Mouse (Mus musculus) pancreas, adult 10 weeks (tissue): ENCODE data around the gene Dnhd1. TPM values are rescaled to one million over a fixed set of nuclear protein-coding genes. Genes with fewer than 3 reads are reported as not detected.

Experiments used
- polyA plus RNA-seq: library from polyadenylated mRNA; stranded (reverse); fragments of 350-450 nt; fragmentation: Illumina TruSeq; extraction: RNeasy Lipid Tissue Mini Kit (QIAGEN cat#74804); gene quantifications from one replicate; pipeline ENCODE4 v1.2.3, GENCODE M21; 2015; ENCODE audit warnings: low read depth, low replicate concordance; ENCODE audit not compliant: insufficient read depth

Dnhd1 gene
- 3.7 TPM for polyA plus RNA-seq

DNA sequence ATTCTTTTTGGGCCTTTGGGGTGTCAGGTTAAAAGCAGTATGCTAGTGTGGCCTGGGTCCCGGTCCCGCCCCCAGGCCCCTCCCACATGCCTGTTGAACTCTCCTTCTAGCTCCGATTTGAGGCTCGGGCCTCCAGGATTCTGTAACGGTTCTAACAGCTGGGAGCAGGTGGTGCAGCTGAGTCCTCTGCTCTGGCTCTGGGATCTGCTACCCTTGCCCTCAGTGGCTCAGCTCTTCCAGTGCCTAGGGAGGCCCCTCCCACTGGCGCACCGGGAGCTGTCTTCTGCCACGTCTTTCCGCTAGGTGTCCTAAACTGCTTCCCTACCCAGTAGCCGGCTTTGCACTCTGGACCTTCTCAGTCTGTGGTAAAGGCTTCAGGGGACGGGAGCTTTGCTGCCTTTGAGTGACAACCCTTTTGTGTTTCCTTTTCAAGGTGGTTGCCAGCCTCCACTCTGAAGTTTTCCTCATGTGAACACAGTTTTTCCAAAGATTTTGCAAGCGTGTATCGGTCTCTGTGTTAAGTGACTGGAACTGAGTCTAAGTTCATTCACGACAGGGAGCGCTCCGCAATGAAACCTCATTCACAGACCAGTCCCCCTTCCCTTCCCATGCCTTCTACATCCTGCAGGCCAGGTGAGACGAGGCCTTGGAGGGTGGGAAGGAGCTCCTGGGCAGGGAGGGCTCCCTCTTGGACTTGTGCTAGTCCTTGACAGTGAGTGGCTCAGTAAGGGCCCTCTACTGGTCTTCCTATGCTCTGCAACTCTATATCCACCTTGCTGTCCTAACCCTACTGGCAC lies at the start of gene Dnhd1:
Gene Dnhd1 (plus strand): TSS at position 189 of the 797 bp plus-strand sequence.

DNA sequence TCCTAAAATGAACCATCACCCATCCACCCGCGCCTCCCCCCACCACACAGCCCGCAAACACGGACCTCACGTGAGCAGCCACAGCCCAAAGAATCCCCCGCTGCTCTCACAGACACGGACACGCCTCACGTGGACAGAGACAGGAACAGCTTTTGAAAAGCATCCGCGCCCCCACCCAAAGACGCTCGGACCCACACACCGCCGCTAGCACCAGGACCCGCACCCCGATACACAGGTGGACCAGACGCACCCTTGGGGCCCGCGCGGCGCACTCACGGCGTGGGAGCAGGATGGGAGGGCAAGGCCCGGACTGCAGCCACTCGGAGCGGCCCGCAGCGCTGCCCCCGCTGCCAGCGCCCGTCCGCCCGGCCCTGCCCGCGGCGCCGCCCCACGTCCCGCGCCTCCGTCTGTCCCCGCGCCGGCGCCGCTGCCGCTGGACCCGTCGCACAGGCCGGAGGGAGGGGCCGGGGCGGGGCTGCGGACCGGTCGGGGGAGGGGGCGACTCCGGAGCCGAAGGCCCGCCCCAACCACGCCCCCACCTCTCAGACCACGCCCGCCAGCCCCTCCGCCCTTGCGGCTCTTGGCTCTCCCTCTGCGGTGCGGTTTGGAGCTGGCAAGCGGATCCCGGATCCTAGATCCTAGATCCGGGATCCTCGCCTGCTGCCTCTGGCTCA lies 17.4 kb upstream of the Dnhd1 start, which contains the start of gene Trim3:
Gene Trim3 (minus strand): TSS at position 445 of the 674 bp plus-strand sequence.

DNA sequence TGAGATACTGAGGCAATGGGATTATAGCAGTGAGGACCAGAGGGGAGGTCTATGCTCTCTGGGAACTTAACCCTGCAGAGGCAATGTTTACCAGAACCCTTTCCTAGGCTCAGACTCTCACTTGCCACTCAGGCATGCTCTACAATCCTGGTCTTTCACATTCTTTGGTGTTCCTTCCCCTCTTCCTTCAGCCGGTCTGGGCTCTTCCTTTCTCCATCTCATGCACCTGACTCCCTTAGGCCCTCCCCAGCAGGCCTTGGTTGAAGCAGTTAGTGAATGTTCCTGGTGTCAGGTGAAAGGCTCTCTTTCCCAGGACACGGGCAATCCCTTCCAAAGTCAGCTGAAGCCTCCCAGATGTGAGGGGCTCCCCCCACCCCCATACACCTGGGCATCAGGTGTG lies 10.9 kb upstream of the Dnhd1 start, which contains the start of gene Timm10b:
Gene Timm10b (plus strand): TSS at position 301 of the 400 bp plus-strand sequence.

DNA sequence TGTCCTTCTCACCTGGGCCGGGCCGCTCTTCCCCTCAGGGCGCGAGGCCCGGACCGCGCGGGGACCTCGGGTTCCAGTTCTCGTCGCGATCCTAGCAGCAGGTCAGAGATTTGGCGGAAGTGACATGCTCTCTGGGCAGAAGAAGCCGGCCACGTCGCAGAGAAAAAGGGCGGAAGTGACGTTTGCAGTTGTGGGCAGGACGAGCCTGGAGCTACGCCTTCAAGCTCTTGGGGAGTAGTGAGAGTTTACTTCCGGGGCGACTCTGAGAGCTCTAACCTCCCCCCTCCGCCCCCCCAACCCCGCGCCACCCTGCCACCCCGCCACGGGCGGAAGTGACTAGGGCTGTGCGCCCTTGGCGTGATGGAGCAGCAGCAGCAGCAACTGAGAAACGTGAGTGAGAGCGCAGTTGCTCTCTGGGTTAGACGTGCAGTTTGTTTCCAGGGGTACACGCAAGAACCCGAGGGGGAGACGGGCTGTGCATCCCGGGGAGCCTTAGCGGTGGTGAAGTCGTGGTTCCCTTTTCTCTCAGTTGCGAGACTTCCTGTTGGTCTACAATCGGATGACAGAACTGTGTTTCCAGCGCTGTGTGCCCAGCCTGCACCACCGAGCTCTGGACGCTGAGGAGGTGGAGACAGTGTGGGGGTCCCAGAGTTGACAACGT lies 10.3 kb upstream of the Dnhd1 start, which contains the start of the genes Arfip2 and Gm45799:
Gene Arfip2 (minus strand): TSS at position 184 of the 661 bp plus-strand sequence.
Gene Gm45799 (plus strand): TSS at position 320 of the 661 bp plus-strand sequence.

DNA sequence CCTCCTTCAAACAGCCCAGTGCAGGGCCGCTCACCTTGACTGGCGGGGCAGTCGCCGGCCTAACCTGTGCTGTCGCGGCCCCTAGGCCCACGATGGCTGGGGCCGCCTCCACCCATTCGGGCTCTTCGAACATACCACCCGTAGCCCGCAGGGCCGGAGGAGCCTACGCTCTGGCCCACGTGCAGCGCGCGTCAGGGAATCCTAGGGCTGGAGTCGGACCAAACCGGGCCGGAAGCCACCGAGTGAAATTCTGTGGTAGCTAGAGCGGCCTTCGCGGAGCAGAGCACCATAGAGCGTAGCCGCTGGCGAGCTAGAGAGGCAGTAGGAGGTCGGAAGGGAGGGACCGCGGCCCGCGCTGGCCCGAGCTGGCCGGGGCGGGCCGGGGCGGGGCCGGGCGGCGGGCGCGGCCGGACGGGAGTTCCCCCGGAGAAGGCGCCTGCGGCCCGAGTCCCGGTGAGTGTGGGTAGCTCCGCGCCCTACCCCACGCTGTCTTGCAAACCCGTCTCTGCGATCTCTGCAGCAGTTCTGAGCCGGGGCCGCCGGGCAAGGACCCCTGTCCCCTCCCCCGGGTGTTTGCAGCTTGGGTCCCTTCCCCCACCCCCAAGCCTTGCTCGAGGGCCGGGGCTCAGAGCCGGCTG lies 85.8 kb downstream of the Dnhd1 start, which contains the start of gene Ilk:
Gene Ilk (plus strand): TSS at position 329 of the 638 bp plus-strand sequence.

DNA sequence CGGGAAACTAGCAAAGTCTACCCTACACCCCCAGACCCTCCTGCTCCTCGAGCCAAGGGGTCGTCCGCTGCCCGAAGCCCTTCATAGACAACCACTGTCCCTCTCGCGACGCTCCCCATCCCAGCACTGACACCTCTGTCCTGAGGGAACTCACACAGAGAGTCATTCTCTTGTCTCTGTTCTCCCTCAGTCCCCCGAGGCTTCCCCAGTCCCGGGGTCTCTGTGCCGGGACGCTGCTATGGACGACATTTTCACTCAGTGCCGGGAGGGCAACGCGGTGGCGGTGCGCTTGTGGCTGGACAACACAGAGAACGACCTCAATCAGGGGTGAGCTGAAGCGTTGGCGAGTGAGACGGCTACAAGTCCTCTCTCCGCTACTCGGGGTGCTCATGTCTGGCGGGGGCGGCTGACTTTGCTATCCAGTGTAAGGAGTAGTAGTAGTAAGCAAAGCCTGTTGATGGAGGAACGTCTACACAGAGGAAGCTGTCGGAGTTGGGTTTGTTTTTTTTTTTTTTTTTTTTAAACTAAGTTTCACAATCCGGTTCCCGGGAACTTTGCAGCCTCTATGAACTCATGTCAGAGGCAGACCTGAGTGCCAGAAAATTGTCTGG lies 86.4 kb downstream of the Dnhd1 start, which contains the start of gene Rrp8:
Gene Rrp8 (minus strand): TSS at position 475 of the 611 bp plus-strand sequence.

DNA sequence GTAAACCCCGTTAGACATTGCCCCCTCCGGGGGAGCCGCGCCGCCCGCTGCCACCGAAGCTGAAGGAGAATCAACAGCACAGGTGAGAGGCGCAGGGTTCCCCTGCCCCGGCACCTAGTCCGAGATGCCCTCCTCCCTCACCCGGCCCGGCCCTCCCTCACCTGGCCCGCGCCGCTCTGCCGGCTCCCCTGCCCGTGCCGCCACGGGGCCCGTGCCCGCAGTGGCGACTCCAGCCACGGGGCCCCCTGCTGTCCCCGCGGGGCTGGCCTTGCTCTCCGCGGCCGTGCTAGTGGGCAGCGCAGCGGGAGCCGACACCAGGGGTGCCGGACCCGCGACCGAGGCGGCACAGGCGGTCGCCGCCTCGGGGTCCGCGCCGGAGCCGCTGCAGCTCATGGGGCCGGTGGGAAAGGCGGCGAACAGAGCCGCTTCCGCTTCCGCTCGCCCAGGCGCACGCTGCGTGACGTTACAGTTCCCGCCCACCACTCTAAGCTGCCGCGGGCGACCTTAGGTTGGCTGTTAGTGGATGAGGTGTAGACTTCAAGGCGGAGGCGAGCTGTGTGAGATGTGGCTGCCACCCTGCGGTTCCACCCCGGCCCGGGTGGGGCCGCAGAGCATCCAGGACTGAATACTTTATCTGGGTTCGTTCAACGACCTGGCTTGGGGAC lies 93.4 kb downstream of the Dnhd1 start, which contains the start of gene Taf10:
Gene Taf10 (minus strand): TSS at position 436 of the 665 bp plus-strand sequence.

DNA sequence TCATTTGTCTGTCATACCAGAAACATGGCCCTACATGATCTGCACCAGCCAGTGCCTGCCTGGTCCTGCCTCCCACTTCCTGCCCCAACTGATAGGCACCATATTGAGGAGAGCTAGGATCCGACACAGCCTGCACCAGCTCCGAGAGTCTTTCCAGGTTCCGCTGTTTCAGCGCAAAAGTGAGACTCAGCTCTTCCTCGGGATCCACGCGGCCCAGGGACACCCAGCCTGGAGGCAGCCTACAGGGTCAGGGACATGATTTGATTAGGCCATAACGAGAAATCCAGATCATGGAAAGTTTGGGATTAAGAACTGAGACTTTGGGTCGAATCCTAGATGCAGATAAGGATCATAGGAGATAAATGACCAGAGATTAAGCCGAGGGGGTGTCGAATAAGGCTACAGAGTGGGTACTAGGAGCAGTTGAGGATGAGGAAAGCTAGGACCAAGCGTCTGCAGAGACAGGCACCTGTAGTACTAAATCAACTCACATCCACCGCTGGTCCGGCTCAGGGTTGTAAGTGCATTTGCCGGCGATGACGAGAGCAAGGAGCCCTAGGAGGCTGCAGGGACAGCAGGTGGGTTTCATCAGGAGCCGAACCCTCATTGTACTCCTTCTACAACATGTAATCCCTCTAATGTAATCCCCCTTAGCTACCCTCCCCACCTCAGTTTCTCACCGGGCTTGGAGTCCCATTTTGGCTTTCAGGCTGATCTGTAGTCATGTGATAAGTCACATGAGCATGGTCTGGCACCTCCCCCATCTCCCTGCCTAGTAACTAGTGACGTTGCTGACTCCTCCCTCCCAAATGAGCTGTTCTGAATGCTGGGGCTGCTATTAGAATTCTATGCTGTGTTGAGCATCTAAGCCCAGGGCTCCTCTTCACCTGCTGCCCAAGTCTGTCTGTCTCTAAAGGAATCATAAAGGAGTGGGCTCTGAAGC lies 101.1 kb downstream of the Dnhd1 start, which contains the start of gene Tpp1:
Gene Tpp1 (minus strand): TSS at position 745 of the 943 bp plus-strand sequence.

Other genes with a start within 250 kb of the Dnhd1 start
- gene Cnga4, start 246.3 kb upstream of the Dnhd1 start, polyA plus RNA-seq = not detected
- not detected for gene Cckbr, start 225.1 kb upstream of the Dnhd1 start, polyA plus RNA-seq
- gene Cavin3, start 168.5 kb upstream of the Dnhd1 start, polyA plus RNA-seq = 18.3 TPM
- gene Smpd1, start 96.5 kb upstream of the Dnhd1 start, polyA plus RNA-seq = 10.9 TPM
- 3.9 TPM for gene Apbb1, start 69.2 kb upstream of the Dnhd1 start, polyA plus RNA-seq
- gene Hpx, start 50.7 kb upstream of the Dnhd1 start, polyA plus RNA-seq = not detected
- gene Trim3, start 17.3 kb upstream of the Dnhd1 start, polyA plus RNA-seq = 22.4 TPM
- gene Timm10b, start 10.8 kb upstream of the Dnhd1 start, polyA plus RNA-seq = 41.8 TPM
- 22.3 TPM for gene Arfip2, start 10.4 kb upstream of the Dnhd1 start, polyA plus RNA-seq
- gene Gm45799, start 10.3 kb upstream of the Dnhd1 start, polyA plus RNA-seq = 1.1 TPM
- gene Ilk, start 85.8 kb downstream of the Dnhd1 start, polyA plus RNA-seq = 59.5 TPM
- gene Rrp8, start 86.6 kb downstream of the Dnhd1 start, polyA plus RNA-seq = 4.2 TPM
- gene Taf10, start 93.5 kb downstream of the Dnhd1 start, polyA plus RNA-seq = 48.7 TPM
- gene Tpp1, start 101.4 kb downstream of the Dnhd1 start, polyA plus RNA-seq = 22.7 TPM
- gene Dchs1, start 136.8 kb downstream of the Dnhd1 start, polyA plus RNA-seq = 1.7 TPM
- 40.2 TPM for gene Mrpl17, start 160.3 kb downstream of the Dnhd1 start, polyA plus RNA-seq